In genomic region chr10:117160099-117160498, GRCm38 (mm10) we compare ENCODE assay signal across 20 mouse cellular contexts. TPM values are rescaled to one million over a fixed set of nuclear protein-coding genes. Genes with fewer than 3 reads are reported as not detected.
DNase-seq lines count a peak whose midpoint lies in the region; ATAC-seq and TF ChIP-seq lines count a peak whose summit lies in the region.
"Had no signal": no experiment of that assay in that cellular context is flagged by ENCODE, and none has a peak within 500 bp of the region (broad histone marks: within the 10 kb centered on the region; RNA-seq: fewer than 3 reads in every experiment).

No protein-coding gene starts in this region.

- no peaks in the 10 kb centered on the region for H3K36me3 ChIP-seq in heart, embryonic 13.5 days
- no peaks in the 10 kb centered on the region for H3K36me3 ChIP-seq in lung, postnatal 0 days (ENCODE audit: insufficient read depth, low read length)
- H3K36me3 ChIP-seq: embryonic facial prominence, embryonic 13.5 days; forebrain, embryonic 12.5 days; hindbrain, embryonic 10.5 days; intestine, embryonic 15.5 days had no signal

- H3K9ac ChIP-seq in heart, embryonic 13.5 days = no peak overlapping the region
- no peak overlapping the region for H3K9ac ChIP-seq in lung, postnatal 0 days (replicated peaks; ENCODE audit: low read depth)
- H3K9ac ChIP-seq: embryonic facial prominence, embryonic 13.5 days; forebrain, embryonic 12.5 days; hindbrain, embryonic 14.5 days; intestine, embryonic 15.5 days had no signal

- H3K9me3 ChIP-seq in heart, embryonic 13.5 days = no peaks in the 10 kb centered on the region
- H3K9me3 ChIP-seq in lung, postnatal 0 days (ENCODE audit: low read length) = no peaks in the 10 kb centered on the region
- H3K9me3 ChIP-seq: embryonic facial prominence, embryonic 13.5 days; forebrain, embryonic 12.5 days; hindbrain, embryonic 10.5 days; intestine, embryonic 15.5 days had no signal

- TF ChIP-seq CTCF in lung, postnatal 0 days (IDR thresholded peaks at IDR 0.05) = no peak

- H3K27ac ChIP-seq in heart, embryonic 13.5 days (replicated peaks) = peak overlapping the region; percentile 36
- 0 out of 2 replicates have a peak overlapping the region, but pooled peaks have one; percentile 10 for H3K27ac ChIP-seq in lung, postnatal 0 days (ENCODE audit: low read length)
- H3K27ac ChIP-seq: embryonic facial prominence, embryonic 13.5 days; forebrain, embryonic 12.5 days; hindbrain, embryonic 10.5 days; hindbrain, embryonic 14.5 days; intestine, embryonic 15.5 days had no signal

- intact Hi-C loops in heart, postnatal 10 days (cut with DNase I) = no loop called here

- no peak for ATAC-seq in heart, embryonic 13.5 days (ENCODE audit: extremely low read depth, insufficient number of reproducible peaks, low FRiP score, low TSS enrichment)
- ATAC-seq in lung, postnatal 0 days = no peak
- ATAC-seq: forebrain, embryonic 16.5 days; intestine, embryonic 15.5 days had no signal

- no peak for TF ChIP-seq EP300 in lung, postnatal 0 days (IDR thresholded peaks at IDR 0.05)

- WGBS in heart, embryonic 13.5 days = 54% methylated on average over 11 of the region's 11 CpGs
- 47% methylated on average over 11 of the region's 11 CpGs for WGBS in lung, postnatal 0 days

- peaks cover 17% of the 10 kb centered on the region for H3K4me1 ChIP-seq in heart, embryonic 13.5 days
- H3K4me1 ChIP-seq in lung, postnatal 0 days (ENCODE audit: insufficient read depth, low read depth, low read length) = no peaks in the 10 kb centered on the region
- H3K4me1 ChIP-seq: forebrain, embryonic 12.5 days; hindbrain, embryonic 10.5 days; intestine, embryonic 15.5 days had no signal

- no peak for DNase-seq in heart, adult 8-10 months (ENCODE audit: low spot score)
- peak; percentile 46 to 61 for DNase-seq in heart, postnatal 10 days
- DNase-seq in heart, adult 11 months = no peak
- DNase-seq in lung, postnatal 0 days (ENCODE audit: low spot score) = peak; percentile 39
- DNase-seq in lung, postnatal 25 days (ENCODE audit: low spot score) = no peak
- DNase-seq in NIH3T3 (ENCODE audit: low read depth) = peak; percentile 42
- DNase-seq: adrenal gland, adult 2 months; adrenal gland, postnatal 25 days; cerebellum, adult 18-20 months; cerebellum, adult 9-11 months; cerebellum, postnatal 36 days; gastrocnemius, postnatal 10 days had no signal

- no peak overlapping the region for H3K4me3 ChIP-seq in heart, embryonic 13.5 days
- H3K4me3 ChIP-seq in lung, postnatal 0 days (ENCODE audit: low read depth, low read length) = no peak overlapping the region
- H3K4me3 ChIP-seq: embryonic facial prominence, embryonic 13.5 days; forebrain, embryonic 12.5 days; hindbrain, embryonic 10.5 days; intestine, embryonic 15.5 days had no signal

- peak overlapping the region; percentile 12; the same call in 1 of the 2 replicates for H3K4me2 ChIP-seq in heart, embryonic 13.5 days
- no peak overlapping the region for H3K4me2 ChIP-seq in lung, postnatal 0 days (replicated peaks; ENCODE audit: low read depth, low read length)
- H3K4me2 ChIP-seq: embryonic facial prominence, embryonic 13.5 days; forebrain, embryonic 12.5 days; hindbrain, embryonic 14.5 days; intestine, embryonic 15.5 days had no signal

- no peaks in the 10 kb centered on the region for H3K27me3 ChIP-seq in heart, embryonic 13.5 days (replicated peaks)
- no peaks in the 10 kb centered on the region for H3K27me3 ChIP-seq in lung, postnatal 0 days (replicated peaks; ENCODE audit: insufficient read depth, low read length)
- H3K27me3 ChIP-seq: CH12.LX; embryonic facial prominence, embryonic 13.5 days; forebrain, embryonic 12.5 days; intestine, embryonic 15.5 days had no signal

RNA-seq across cellular contexts. Expression of gene Frs2, which starts 11.8 kb away (rescaled TPM):
- 14.7 and 16.2 TPM in 2 replicates for polyA plus RNA-seq in heart, embryonic 13.5 days (2015; fragmentation: Nextera tagmentation; extraction: Ambion mirVana)
- total RNA-seq in heart, adult 8-10 months (2022) = 10 to 100 TPM; 15.2 to 16.8 (median 15.9) TPM
- total RNA-seq in heart, postnatal 10 days (2021) = 10 to 100 TPM; 22.7 to 22.8 TPM
- polyA plus RNA-seq in lung, postnatal 0 days (2015; fragmentation: Nextera tagmentation; extraction: Ambion mirVana) = 18.8 and 21.9 TPM in 2 replicates

Comparison
In these comparisons a context has a peak if more than half of its experiments do, and no peak if none do; other contexts are left out.
1. DNase-seq: peak in heart, postnatal 10 days (2 of 2), lung, postnatal 0 days (single experiment) and NIH3T3 (single experiment); none in heart, adult 8-10 months (single experiment), heart, adult 11 months (single experiment) and lung, postnatal 25 days (single experiment).